Mouse (Mus musculus) brain, adult 10 weeks (tissue): ENCODE data around the gene Zfp358. TPM values are rescaled to one million over a fixed set of nuclear protein-coding genes. Genes with fewer than 3 reads are reported as not detected.

Experiments
- polyA plus RNA-seq: library from polyadenylated mRNA; stranded (reverse); fragments of 350-450 nt; fragmentation: Illumina TruSeq; extraction: RNeasy Lipid Tissue Mini Kit (QIAGEN cat#74804); gene quantifications from one replicate; pipeline ENCODE4 v1.2.3, GENCODE M21; 2015; ENCODE audit warnings: low read depth, low replicate concordance

The Zfp358 gene
- 24.3 TPM for polyA plus RNA-seq

DNA sequence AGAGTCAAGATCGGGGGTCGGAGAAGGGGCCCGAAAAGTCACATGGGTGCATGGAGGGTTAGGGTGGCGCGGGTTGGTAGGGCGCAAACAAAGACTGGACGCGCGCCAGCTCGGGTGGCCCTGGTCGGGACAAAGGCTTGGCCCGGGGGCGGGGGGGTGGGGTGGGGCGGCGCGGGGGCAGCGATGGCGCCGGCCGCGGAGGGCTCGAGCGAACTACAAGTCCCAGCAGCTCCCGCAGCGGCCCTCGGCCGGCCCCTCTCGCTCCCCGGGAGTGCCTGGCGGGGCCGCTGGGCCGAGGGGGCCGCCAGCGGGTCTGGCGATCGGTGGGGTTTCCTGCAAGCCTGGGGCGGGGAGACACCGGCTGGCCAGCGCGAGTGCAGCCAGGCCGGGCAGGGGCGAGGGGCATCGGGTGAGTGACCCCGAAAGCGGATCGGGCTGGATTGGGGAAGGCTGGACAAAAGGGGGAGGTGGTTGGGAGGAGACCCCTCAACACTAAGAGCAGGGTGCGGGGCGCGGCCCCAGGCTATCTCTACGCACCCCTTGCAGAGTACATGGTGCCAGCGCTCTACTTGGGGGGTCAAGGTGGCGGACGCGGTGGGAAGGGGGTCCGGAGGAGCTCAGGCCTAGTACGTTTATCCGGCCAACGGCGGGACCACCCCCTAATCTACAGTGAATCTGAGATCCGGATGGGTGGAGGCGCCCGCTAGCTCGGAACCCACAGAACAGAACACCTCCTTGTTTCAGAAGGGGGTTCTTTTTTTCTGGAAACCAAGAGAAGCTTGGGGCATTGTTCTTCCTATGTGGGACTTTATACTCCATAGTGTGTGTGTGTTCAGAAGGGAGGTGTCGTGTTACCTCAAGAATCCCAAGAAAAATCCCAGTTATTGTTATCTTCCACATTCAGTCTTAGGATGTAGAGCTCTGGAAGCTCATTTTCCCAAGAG, at the start of gene Zfp358:
Gene Zfp358 (plus strand): TSS at position 238 of the 944 bp plus-strand sequence.

DNA sequence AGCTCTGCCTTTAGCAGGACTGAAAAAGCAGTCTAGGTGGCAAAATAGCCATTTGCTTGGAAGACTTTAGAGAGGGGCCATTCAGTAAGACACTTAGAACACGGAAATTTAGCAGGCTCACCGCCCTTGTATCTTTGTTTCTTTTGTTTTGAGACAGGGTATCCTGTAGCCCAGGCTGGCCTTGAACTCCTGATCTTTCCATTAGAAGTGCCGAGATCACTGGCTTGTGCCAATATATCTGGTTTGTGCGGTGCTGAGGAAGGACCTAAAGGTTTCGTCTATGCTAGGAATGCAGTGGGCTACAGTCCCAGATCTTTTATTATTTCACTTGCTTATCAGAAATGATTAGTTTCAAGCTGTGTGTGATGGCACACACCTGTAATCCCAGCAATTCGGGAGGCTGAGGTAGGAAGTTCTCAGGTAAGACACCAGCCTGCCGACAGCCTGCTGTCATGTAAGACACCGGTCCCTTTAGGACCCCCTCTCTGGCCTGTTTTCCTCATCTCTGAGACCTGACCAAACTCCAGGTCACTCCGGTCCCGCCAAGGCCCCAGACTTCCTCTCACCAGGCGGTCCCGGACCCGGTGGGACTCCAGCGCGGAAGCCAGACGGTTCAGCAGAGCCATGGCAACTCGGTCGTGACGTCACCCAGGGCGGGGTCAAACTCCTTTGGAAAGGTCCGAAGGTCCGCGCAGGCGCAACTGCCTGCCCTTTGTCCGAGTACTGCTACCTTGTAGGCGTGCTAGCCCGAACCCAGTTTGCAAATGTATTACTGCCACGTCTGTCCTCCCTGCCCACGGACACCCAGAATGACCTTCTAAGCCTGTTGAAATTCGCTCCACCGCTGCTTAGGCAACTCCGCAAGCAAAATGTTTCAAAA, 25.7 kb upstream of the Zfp358 start, which contains the start of gene Pex11g:
Gene Pex11g (minus strand): TSS at position 675 of the 880 bp plus-strand sequence.

GRCm38 (mm10) chr8:3470562-3470961, 22.4 kb upstream of the Zfp358 start, which contains the start of gene Tex45:
TSS of gene Tex45 (plus strand) at chr8:3470862.

DNA sequence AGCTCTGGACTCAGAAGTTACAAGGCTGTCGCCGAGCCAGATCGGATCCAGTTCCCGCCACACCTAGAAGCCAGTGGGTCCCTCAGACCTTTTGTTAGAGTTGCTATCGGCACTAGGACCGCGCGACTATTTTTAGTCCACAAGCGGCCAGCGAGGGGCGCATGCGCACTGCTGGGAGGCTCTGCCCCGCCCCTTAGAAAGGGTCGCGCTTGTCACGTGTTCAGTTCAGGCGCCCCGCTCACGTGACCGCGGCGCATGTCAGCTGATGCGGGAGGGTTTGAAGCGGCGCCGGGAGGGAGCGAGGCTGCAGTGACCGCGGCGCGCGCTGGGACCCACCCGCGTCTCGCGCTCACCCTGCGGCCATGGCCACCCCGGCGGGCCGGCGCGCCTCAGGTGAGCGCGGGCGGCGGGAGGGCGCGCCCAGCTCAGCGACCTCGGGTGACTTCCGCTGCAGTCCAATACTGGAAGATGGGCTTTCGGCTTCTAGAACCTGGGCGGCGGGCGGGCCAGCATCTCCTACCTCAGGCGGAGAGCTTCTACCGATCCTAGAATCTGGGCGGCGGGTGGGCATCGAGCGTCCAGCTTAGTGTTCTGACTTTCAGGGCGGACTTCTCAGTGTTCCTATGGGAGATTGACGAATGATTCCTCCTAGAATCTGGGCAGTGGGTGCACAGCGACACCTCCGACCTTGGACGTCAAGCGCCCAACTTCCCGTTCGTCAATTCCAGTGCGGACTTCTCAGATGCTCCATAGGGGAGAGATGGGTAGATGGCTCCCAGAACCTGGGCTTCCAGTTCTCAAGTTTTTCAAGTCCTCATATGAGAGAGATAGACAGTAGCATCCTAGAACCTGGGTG, 7.5 kb downstream of the Zfp358 start, which contains the start of gene Mcoln1:
Gene Mcoln1 (plus strand): TSS at position 223 of the 856 bp plus-strand sequence.

GRCm38 (mm10) chr8:3515260-3515671, 22.3 kb downstream of the Zfp358 start, which contains the start of gene Pnpla6:
TSS of gene Pnpla6 (plus strand) at chr8:3515384.

Other genes with a start within 250 kb of the Zfp358 start
- 14.8 TPM for gene Insr, start 213.5 kb upstream of the Zfp358 start, polyA plus RNA-seq
- gene A430078G23Rik, start 139.7 kb upstream of the Zfp358 start, polyA plus RNA-seq = not detected
- gene Arhgef18, start 100.1 kb upstream of the Zfp358 start, polyA plus RNA-seq = 24.5 TPM
- gene Pex11g, start 25.5 kb upstream of the Zfp358 start, polyA plus RNA-seq = 1.0 TPM
- not detected for gene Tex45, start 22.3 kb upstream of the Zfp358 start, polyA plus RNA-seq
- gene Mcoln1, start 7.3 kb downstream of the Zfp358 start, polyA plus RNA-seq = 89.1 TPM
- 48.2 TPM for gene Pnpla6, start 22.2 kb downstream of the Zfp358 start, polyA plus RNA-seq
- not detected for gene C330021F23Rik, start 74.9 kb downstream of the Zfp358 start, polyA plus RNA-seq
- gene Camsap3, start 94.2 kb downstream of the Zfp358 start, polyA plus RNA-seq = 25.7 TPM
- 31.6 TPM for gene Xab2, start 128.2 kb downstream of the Zfp358 start, polyA plus RNA-seq
- 90.1 TPM for gene Pet100, start 128.4 kb downstream of the Zfp358 start, polyA plus RNA-seq
- gene Pcp2, start 132.4 kb downstream of the Zfp358 start, polyA plus RNA-seq = not detected
- 87.8 TPM for gene Stxbp2, start 137.8 kb downstream of the Zfp358 start, polyA plus RNA-seq
- gene Retn, start 162.6 kb downstream of the Zfp358 start, polyA plus RNA-seq = 1.5 TPM
- gene Mcemp1, start 172.6 kb downstream of the Zfp358 start, polyA plus RNA-seq = 0.40 TPM
- 28.4 TPM for gene Fcor, start 179.2 kb downstream of the Zfp358 start, polyA plus RNA-seq
- 33.1 TPM for gene Trappc5, start 183.2 kb downstream of the Zfp358 start, polyA plus RNA-seq
- not detected for gene Fcer2a, start 201.0 kb downstream of the Zfp358 start, polyA plus RNA-seq
- gene Clec4g, start 227.5 kb downstream of the Zfp358 start, polyA plus RNA-seq = not detected